Mouse (Mus musculus): ENCODE measurements around the gene Rbfox1.

The Rbfox1 gene

DNA sequence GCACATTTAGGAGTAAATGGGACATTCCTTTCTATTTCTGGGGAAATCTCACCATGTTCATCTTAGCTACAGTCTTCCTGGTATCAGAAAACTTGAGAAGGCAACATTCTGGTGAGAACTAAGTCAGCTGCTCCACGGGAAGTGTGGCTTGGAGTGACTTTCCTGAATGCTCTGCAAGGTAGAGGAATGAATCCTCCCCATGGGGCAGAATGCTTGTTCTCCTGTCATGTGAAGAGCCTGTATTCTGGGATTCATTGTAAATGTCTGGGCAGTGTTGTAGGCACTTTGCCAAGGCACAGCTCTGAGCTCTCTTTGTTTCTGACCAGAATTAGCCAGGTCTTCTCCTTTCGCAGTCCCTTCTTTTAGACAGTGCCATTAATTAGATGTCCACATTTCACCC, 1211.9 kb downstream of the Rbfox1 start:
- ATAC-seq (ENCODE audit: insufficient number of reproducible peaks, low FRiP score, low TSS enrichment): no peak

DNA sequence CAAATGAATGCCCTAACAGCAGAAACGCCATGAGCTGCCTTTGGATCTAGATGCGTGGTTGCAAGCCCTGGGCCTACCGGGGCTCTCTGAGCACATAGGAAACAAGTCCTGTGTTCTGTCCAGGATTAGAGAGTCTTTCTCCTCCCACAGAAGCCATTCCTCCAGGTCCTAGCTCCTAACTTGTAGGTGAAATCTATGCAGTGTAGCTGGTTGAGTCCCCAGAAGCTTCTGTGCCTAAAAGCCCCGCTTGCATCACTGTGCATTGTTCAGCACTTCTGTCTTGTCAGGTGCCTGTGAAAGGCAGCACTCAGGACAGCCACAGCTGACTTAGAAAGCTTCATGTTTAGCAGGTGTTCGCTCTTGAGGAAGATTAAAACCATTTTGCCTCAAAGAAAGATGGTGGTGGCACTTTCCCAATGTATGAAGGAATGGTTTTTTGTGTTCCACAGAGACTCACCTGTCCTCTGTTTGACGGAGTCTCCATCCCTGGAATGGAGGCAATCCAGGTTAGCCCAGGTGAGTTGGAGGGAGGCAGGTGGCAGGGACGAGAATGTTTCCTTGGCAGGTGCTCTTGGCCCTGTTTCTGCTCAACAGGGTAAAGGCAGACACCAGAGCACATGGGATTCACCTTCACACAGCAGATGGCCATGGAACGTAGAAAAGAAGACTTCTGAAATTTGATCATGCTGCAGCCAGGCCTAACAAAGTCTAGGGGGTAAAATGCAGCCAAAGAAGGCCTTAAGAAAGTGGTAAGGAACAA, 1213.0 kb downstream of the Rbfox1 start:
- ATAC-seq (ENCODE audit: insufficient number of reproducible peaks, low FRiP score, low TSS enrichment): no peak

DNA sequence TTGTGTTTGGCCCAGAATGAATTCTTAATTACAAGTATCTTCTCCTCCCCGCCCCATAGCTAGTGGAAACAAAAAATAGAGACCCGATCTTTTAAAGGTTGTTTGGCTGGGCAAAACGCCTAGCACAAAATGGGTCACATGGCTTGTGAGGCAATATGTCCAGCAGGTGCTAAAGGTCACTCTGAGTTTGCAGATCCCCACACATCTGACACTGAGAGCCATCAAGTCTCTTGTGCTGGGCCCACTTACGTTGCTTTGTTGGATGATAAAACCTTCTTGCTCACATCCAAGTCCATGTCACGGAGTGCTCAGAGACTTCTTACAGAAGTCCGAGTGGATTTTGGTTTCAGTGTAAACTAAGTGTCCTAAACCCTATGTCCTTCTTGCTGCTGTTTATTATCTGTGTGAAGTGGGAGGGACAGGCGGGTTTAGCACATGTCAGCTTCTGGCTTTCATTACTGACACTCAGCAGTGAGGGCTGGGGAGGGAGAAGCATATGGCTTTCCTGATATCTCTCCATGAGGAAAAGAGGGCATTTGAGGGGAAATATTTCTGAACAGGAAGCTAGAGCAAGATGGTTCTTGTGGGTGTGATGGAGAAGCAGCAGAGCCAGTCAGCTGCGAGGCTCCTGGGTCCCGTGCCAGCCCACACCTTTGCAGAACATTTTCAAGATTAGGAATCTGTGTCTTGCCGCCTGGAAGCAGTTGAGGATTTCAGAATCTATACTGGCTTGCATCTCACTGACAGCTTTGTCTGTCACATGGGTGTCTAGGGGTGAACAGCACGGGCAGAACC, 1214.5 kb downstream of the Rbfox1 start:
- peak; percentile 76; the same call in 1 of the 2 replicates for ATAC-seq (ENCODE audit: insufficient number of reproducible peaks, low FRiP score, low TSS enrichment)

DNA sequence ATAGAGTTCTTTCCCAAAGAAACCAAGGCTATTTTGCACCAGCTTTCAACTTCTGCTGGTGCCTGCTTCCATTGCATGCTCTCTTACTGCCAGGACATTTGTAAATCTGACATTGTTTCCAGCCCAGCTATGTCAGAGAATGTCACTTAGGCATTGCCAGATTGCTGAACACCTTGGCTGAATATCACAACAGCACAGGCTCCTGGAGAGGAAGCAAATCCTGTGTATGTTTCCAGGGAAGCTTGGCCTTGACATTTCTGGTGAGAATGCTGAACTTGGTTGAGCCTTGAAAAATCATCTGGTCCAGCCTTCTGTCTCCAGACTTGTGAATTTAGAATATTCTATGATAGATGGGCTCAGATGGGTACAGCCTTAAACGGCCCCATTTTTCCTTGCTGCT, 1217.3 kb downstream of the Rbfox1 start:
- peak; percentile 47; the same call in 1 of the 2 replicates for ATAC-seq (ENCODE audit: insufficient number of reproducible peaks, low FRiP score, low TSS enrichment)

DNA sequence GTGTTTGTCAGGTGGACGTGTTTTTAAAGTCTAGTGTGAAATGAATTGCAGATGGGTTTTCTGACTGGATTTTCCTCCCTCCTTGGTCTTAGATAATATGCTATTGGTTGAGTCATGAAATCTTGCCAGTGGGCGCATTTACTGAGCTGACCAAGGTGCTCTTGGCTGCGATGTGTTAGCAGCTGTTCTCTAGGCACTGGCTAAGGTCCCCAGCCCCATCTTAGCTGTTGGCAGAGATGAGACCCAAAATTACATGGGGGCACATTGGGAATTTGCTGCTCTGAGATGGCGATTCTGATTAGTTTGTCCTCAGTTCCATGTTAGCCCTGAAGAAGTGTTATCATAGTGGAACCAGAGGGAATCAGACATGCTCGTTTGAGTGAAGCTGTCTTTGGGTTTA, 1218.1 kb downstream of the Rbfox1 start:
- no peak for ATAC-seq (ENCODE audit: insufficient number of reproducible peaks, low FRiP score, low TSS enrichment)

DNA sequence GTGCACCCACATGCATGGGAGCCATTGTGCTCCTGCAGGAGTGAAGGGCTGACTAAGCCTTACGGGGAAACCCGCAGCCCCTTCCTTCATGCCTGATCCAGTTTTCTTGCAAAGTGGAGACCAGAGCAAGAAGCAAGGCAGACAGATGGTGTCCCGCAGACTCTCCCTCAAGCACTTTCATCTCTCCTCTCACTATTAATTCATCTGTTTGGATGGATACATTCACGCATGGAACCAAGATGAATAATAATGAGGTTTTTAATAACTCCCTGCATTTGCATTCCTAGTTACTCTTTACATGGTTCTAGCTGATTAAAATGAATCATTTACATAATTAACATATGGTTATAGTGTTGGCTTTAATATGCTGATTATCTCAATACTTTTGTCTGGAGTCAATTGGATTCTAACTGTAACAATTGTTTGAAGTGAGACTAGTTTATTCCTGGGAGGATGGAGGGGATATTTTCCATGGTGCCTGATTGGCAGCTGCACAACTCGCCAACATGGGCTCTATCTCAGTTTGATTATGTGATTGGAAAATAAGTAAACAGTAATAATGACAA, 1221.4 kb downstream of the Rbfox1 start:
- ATAC-seq (ENCODE audit: insufficient number of reproducible peaks, low FRiP score, low TSS enrichment): no peak

DNA sequence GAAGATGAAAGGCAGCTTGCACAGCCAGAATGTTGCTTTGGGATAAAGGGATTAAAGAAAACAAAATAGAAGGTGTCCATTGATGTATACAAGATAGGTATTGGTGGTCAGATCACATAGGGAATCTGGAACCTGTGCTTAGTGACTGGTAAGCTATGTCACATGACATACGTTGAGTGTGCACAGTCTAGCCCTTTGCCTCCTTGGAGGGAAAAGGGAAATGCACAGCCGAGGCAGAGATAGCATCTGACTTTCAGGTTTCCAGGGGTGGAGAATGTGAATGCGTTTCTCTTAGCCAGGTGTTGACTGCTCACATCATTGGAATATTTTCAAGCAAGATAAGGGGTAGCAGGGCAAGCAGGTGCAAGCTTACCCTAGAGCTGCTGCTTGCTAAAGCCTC, 1230.8 kb downstream of the Rbfox1 start:
- ATAC-seq (ENCODE audit: insufficient number of reproducible peaks, low FRiP score, low TSS enrichment): no peak

DNA sequence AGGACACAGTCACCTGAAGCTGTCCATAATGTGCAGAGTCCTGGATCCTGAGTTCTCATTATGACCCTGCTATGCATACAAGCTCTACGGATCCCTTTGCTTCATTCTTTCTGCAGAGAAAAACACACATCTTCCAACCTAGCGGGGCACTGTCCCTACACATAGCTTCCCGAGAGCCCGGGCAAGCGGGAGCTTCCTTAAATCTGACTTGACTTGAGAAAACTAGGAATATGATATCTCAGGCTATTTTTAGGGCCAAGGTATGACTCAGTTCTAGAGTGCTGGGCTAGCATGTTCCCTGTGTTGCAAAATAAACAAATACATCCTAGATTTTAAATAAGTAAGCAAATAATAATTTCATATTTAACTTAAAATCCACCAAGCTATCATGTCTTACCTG, 1244.4 kb downstream of the Rbfox1 start:
- ATAC-seq (ENCODE audit: insufficient number of reproducible peaks, low FRiP score, low TSS enrichment): no peak

DNA sequence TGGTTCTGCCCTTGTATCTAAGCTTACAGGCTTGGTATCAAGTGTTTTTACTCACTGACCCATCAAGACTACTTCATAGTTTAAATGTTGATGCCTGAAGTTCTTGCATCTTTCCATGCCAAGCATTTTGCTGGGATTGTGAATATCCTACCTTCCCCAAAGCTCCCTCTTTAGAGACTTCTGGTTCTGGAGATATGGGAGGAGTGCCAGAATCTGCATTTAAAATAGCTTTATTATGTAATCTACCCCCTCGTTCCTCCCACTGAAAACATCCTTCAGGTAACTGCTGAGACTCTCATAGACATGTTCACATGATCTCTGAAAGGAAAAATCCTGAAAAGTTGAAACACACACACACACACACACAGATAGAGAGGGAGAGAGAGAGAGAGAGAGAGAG, 1247.3 kb downstream of the Rbfox1 start:
- no peak for ATAC-seq (ENCODE audit: insufficient number of reproducible peaks, low FRiP score, low TSS enrichment)

DNA sequence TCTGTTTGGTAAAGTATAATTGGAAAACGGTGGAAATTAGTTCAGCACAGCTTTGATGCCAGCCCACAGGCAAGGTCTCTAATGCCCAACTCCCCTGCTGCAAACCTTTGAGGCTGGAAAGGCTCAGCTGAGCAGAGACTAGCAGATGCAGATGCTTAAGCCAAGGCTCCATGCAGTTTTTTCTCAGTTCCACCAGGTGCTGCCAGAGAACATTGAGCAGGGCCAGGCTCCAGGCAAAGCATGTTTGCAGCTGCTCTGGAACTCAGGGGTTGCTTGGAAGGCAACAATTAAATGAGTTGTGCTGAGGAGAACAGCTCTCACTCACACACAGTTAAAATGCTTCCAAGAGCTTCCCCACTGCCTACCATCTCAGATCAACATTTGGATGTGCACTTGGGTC, 1251.8 kb downstream of the Rbfox1 start:
- no peak for ATAC-seq (ENCODE audit: insufficient number of reproducible peaks, low FRiP score, low TSS enrichment)

DNA sequence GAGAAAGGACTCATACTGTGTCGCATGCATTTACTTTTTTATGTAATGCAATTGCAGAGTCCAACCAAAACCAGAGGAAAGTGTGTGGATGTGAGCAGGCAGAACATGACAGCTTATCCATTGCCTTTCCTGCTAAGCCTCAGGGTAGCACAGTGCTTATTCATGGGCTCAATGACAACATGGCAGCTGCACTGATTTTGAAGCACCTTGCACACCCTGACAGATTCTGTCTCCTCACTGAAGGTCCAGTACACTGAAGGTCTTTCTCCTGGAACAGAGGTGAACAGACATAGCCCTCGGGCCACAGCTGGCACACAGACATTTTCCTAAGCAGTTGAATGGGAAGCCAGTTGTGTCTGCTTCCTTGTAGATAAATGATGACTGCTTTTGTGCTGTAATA, 1254.3 kb downstream of the Rbfox1 start:
- no peak for ATAC-seq (ENCODE audit: insufficient number of reproducible peaks, low FRiP score, low TSS enrichment)

DNA sequence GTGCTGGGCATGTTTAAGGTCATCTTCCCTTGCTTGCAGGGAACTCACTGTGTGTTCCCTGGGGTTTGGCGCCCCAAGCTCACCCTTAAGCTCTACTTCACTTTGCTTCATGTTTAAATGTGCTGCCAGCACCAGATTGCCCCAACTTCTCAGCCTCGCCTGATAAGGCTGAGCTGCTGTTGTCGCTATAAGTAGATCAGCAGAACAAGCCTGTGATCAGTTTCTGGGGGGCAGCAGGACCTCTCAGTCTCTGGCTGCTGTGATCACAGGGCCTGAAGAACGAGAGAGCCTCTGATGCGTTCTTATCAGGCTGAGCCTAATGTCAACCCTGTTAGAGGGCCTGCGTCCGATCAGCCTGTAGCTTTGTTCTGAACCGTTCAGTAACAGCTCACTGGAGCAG, 1255.8 kb downstream of the Rbfox1 start:
- ATAC-seq (ENCODE audit: insufficient number of reproducible peaks, low FRiP score, low TSS enrichment): no peak

DNA sequence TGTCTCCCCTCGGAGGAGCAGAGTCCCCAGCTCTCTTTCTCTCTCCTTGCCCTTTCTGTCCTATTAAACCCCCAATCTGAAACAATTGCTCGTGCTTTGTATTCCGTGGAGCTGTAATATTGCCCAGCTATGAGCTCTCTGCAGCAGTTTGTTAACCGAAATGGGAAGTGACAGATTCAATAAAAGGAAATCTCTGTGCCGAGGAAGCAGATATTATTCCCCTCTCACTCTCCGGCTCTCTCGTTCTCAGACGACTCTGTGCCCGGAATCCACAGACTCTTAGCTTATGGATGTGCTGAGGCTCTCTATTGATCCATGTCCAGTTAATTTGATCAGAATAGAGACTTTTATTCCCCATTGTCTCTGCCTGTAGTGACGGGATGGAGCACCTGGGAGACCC, 1260.3 kb downstream of the Rbfox1 start:
- ATAC-seq (ENCODE audit: insufficient number of reproducible peaks, low FRiP score, low TSS enrichment): no peak

DNA sequence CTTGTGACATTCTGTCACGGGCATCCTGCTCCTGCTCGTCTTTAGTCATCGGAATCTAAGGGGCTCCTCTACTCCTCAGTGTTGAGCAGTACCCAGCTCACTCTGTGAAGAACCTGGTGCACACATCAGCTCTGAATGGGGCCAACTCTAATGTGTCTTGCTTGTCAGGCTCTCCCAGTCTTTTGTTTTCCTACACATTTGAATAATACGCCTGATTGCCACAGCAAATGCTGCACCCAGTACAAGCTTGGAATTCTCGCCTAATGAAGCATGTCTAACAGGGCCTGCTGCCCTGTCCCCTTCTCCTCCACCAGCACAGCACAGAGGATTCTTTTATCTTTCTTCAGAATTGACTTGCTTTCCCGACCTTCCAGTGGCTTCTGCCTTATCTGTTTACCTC, 1261.3 kb downstream of the Rbfox1 start:
- ATAC-seq (ENCODE audit: insufficient number of reproducible peaks, low FRiP score, low TSS enrichment): no peak

DNA sequence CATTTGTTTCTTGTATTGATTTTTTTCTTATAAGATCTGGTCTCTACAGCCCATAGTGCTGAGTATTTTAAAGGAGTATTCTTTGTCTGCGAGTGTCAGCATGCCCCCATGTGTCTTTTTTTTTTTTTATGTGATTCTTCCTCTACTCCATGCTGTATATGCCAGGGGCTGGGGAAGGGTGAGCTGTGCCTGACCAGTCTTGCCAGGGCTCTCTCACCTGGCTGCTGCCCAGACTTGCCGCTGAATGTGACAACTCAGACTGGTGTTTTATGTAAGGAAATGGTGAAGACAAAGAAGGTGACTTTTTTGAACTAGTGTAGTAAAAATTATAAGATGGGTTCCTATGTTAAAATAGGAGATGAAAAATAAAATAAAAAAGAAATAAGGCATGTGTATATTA, 1262.7 kb downstream of the Rbfox1 start:
- no peak for ATAC-seq (ENCODE audit: insufficient number of reproducible peaks, low FRiP score, low TSS enrichment)

DNA sequence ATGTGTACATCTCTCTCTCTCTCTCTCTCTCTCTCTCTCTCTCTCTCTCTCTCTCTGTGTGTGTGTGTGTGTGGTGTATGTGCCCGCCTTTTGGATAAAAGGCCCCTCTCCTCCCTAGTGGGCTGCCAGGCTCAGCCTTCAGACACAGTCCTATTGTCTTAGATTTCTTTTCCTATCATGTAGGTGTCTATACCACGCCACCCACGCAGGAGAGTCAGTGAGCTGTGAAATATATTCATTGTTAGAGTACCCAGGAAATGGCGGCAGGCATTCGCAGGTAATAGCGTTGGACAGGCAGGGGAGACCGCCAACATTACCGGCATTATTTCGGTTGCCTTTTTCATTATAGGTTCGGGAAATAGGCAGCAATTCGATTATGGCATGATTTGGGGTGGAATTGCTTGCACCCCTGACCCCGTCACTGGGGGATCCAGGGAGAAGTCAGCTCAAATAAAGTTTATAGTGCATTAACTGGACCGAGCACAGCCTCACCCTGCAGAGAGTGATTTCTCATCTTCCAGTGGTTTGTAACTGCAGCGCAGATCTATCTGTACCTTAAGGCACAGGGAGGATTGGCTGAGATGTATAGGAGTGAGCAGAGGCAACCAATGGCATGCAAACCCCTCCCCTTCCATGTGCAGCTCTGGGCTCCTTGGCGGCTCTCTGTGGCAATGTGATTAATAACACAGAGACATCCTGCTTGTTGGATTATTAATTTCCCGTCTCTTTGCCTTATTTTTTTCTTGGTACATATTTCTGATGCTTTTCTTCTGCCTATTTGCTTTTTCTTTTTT, 1264.1 kb downstream of the Rbfox1 start:
- ATAC-seq (ENCODE audit: insufficient number of reproducible peaks, low FRiP score, low TSS enrichment): 0 out of 2 replicates have a peak, but pooled peaks have one; percentile 45

DNA sequence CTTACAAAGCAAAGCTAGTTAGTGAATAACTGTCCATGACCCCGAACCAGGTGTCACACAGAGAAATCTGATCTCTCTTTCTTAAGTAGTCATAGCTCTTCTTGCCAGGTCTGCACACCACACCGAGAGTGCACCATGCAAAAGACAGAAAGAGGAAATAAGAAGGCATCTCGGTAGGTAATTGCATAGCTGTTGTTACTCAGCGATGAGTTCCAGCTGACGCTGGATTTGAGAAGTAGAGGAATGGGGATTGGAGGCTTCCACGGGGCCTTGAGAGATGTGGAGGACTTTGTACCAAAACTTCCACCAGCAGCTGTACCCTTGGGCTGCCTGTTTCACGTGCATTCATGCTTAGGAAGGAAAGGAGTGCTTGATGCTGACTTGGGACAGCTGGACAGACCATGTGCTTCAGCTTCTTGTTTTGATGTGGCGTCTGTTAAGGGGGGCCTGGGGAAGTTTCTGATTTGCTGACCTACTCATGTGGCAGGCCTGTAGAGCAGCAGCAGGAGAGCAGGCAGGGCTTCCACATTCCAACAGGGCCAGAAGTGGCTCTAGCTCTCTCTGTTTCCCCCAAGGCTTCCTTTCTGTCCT, 1265.1 kb downstream of the Rbfox1 start:
- 0 out of 2 replicates have a peak, but pooled peaks have one; percentile 20 for ATAC-seq (ENCODE audit: insufficient number of reproducible peaks, low FRiP score, low TSS enrichment)

DNA sequence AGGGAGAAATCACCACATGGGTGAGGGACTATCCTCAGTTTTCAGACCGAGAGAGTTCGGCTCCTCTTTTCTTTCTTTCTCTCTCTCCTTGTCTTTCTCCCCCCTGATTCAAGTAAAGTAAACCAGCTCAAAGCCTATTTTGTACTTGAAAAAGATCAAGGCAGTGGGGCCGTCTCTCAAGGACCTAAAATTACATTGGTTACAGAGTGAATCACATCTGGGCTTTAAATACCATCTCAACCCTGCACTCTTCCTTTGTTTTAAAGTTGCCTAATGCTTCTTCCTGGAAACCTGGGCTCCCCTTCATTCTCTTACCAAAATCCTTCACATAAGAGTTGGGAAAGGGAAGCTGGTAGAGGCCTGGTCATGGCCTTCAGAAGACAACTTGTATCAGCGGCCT, 1267.2 kb downstream of the Rbfox1 start:
- no peak for ATAC-seq (ENCODE audit: insufficient number of reproducible peaks, low FRiP score, low TSS enrichment)

DNA sequence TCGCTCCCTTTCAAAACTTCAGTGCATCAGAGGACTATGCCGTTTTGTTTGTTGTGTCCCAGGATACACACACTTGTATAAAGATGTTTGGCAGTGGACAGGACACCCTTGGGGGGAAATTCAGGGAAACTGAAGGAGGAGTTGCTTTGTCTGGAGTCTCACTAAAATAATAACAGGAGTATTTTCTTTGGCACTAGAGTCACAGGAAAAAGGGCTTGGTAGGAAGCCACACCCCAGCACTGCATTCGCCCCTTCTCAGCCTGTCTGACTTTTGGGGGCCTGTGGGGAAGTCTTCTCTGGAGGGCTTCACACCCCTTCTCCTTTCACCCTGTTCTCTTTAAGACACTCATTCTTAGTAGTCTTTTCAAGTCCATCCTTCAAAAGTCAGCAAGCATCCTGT, 1269.5 kb downstream of the Rbfox1 start:
- ATAC-seq (ENCODE audit: insufficient number of reproducible peaks, low FRiP score, low TSS enrichment): no peak

Data from cerebellum, adult (tissue).